Mouse (Mus musculus): ENCODE data around the gene Rabggtb. TPM values are rescaled to one million over a fixed set of nuclear protein-coding genes. Genes with fewer than 3 reads are reported as not detected.

Rabggtb gene
- polyA plus RNA-seq, 1 experiment from 2014 or later, result 47.0 TPM

- WGBS (ENCODE audit: missing documents), result 98% methylated on average over 8 of the region's 9 CpGs
- Histone ChIP-seq H3K36me3 (ENCODE audit: inconsistent target) (peaks cover 60% of the 10 kb centered on the region), H3K4me3 (ENCODE audit: inconsistent target) (no peak within 1 kb of the TSS), H3K79me2 (ENCODE audit: inconsistent target) (peaks cover 39% of the 10 kb centered on the region), H3K27ac (no peak within 1 kb of the TSS)
These were observed 6.5 kb downstream of the Rabggtb start, which contains the start of gene Msh4 for GRCm38 (mm10) chr3:153906136-153906871. Gene Msh4, minus strand, starts transcription at chr3:153906138.

- Histone ChIP-seq H3K36me3 (ENCODE audit: inconsistent target) (peaks cover 54% of the 10 kb centered on the region), H3K79me2 (ENCODE audit: inconsistent target) (peaks cover 31% of the 10 kb centered on the region), H3K27ac (no peak overlapping the region), H3K4me3 (ENCODE audit: inconsistent target) (no peak overlapping the region)
- WGBS (ENCODE audit: missing documents), result 95% methylated on average over 33 of the region's 49 CpGs
These were observed 7.3 kb downstream of the Rabggtb start for GRCm38 (mm10) chr3:153905251-153906135.

DNA sequence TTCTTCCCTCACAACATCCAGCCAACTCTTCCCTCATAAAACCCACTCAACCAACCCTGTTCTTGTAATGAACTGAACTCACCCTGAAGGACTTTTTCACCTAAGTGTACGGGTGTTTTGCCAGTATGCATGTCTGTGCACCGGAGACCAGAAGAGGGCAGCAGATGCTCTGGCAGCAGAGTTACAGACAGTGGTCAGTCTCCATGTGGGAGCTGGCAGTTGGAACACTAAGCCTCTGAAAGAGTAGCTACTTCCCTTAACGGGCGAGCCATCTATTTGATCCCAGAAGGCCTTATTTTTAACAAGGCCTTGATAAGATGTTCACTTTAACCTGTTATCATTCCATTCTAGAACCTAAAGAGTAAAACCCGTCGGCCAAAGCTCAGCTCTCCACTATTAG, 8.2 kb downstream of the Rabggtb start:
- Histone ChIP-seq H3K79me2 (ENCODE audit: inconsistent target) (peaks cover 22% of the 10 kb centered on the region), H3K4me3 (ENCODE audit: inconsistent target) (no peak overlapping the region), H3K36me3 (ENCODE audit: inconsistent target) (peaks cover 45% of the 10 kb centered on the region), H3K27ac (no peak overlapping the region)
- WGBS (ENCODE audit: missing documents), result 74% methylated on average over 6 of the region's 6 CpGs

- Histone ChIP-seq H3K36me3 (ENCODE audit: inconsistent target) (peaks cover 25% of the 10 kb centered on the region), H3K27ac (no peak overlapping the region), H3K79me2 (ENCODE audit: inconsistent target) (0 out of 2 replicates have a peak, but pooled peaks cover 2% of the 10 kb centered on the region), H3K4me3 (ENCODE audit: inconsistent target) (no peak overlapping the region)
- WGBS (ENCODE audit: missing documents), result 52% methylated on average over 3 of the region's 3 CpGs
These were observed 10.2 kb downstream of the Rabggtb start for GRCm38 (mm10) chr3:153902595-153902994.

GRCm38 (mm10) chr3:153901904-153902303, 10.9 kb downstream of the Rabggtb start:
- 100% methylated on average over 1 of the region's 1 CpGs for WGBS (ENCODE audit: missing documents)
- no peak overlapping the region for H3K4me3 ChIP-seq (ENCODE audit: inconsistent target)
- no peak overlapping the region for H3K27ac ChIP-seq
- H3K79me2 ChIP-seq (ENCODE audit: inconsistent target), result no peaks in the 10 kb centered on the region
- H3K36me3 ChIP-seq (ENCODE audit: inconsistent target), result peaks cover 18% of the 10 kb centered on the region

DNA sequence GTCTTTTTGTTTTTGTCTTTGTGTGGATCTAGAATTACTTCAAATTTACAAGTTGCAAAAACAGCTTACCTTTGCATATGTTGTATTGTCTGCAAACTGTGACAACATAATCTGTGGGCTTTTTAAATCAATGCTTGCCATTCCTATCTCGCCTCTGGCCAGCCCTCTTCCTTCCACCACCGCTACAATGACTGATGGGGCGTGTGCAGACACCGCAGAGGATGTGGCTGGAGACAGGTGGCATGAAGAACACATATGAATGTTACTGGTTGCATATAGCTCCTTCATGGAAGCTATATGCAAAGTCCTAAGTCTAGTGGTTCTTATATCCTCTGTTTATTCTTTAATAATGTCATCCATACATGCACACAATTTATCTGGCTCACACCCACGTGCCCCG, 15.6 kb downstream of the Rabggtb start:
- WGBS (ENCODE audit: missing documents), result 20% methylated on average over 4 of the region's 6 CpGs
- no peaks in the 10 kb centered on the region for H3K79me2 ChIP-seq (ENCODE audit: inconsistent target)

DNA sequence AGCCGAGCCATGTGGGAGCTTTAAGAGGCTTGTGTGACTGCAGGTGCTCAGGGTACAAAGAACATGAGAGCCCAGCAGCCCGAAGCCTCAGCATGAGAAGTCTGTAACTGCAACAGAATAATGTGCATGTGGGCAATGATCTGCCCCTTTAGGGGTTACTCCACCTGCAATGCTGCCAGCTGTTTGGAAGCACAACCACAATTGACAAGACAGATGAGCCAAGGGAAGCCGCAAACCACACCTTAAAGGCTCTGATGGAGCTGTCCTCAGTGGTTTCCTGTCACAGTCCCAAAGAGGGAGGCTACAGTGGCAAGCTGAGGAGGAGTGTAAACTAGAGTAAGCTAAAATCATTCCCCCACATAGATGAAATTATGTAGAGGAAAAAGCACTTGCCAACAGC, 17.4 kb downstream of the Rabggtb start:
- 28% methylated on average over 3 of the region's 3 CpGs for WGBS (ENCODE audit: missing documents)
- Histone ChIP-seq H3K79me2 (ENCODE audit: inconsistent target) (no peaks in the 10 kb centered on the region), H3K4me3 (ENCODE audit: inconsistent target) (no peak overlapping the region), H3K27ac (no peak overlapping the region), H3K36me3 (ENCODE audit: inconsistent target) (no peaks in the 10 kb centered on the region)

More for the DNA sequence above, 15.6 kb downstream of the Rabggtb start:
- Histone ChIP-seq H3K27ac (no peak overlapping the region), H3K4me3 (ENCODE audit: inconsistent target) (no peak overlapping the region), H3K36me3 (ENCODE audit: inconsistent target) (no peaks in the 10 kb centered on the region)

- Histone ChIP-seq H3K4me3 (ENCODE audit: inconsistent target) (no peak overlapping the region), H3K79me2 (ENCODE audit: inconsistent target) (no peaks in the 10 kb centered on the region), H3K27ac (no peak overlapping the region), H3K36me3 (ENCODE audit: inconsistent target) (no peaks in the 10 kb centered on the region)
- 44% methylated on average over 5 of the region's 8 CpGs for WGBS (ENCODE audit: missing documents)
These were observed 23.5 kb downstream of the Rabggtb start for GRCm38 (mm10) chr3:153889188-153889781.

GRCm38 (mm10) chr3:153888141-153888540, 24.7 kb downstream of the Rabggtb start:
- Histone ChIP-seq H3K36me3 (ENCODE audit: inconsistent target) (no peaks in the 10 kb centered on the region), H3K27ac (no peak overlapping the region), H3K4me3 (ENCODE audit: inconsistent target) (no peak overlapping the region), H3K79me2 (ENCODE audit: inconsistent target) (no peaks in the 10 kb centered on the region)
- 96% methylated on average over 6 of the region's 6 CpGs for WGBS (ENCODE audit: missing documents)

DNA sequence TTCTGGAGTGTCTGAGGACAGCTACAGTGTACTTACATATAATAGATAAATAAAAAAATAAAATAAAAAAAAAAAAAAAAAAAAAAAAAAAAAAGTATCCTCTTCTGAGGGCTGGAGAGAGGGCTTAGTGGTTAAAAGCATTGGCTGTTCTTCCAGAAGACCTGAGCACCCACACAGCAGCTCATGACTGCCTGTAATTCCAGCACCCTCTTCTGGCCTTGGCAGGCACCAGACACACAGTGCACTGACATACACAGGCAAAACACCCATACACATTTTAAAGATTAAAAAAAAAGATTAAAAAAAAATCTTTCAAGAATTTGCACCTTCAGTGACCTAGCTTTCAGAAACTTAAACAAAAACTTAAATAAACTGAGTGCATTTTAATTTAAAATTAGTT, 26.5 kb downstream of the Rabggtb start:
- H3K4me3 ChIP-seq (ENCODE audit: inconsistent target), result no peak overlapping the region
- no peak overlapping the region for H3K27ac ChIP-seq
- H3K36me3 ChIP-seq (ENCODE audit: inconsistent target), result no peaks in the 10 kb centered on the region
- no peaks in the 10 kb centered on the region for H3K79me2 ChIP-seq (ENCODE audit: inconsistent target)

DNA sequence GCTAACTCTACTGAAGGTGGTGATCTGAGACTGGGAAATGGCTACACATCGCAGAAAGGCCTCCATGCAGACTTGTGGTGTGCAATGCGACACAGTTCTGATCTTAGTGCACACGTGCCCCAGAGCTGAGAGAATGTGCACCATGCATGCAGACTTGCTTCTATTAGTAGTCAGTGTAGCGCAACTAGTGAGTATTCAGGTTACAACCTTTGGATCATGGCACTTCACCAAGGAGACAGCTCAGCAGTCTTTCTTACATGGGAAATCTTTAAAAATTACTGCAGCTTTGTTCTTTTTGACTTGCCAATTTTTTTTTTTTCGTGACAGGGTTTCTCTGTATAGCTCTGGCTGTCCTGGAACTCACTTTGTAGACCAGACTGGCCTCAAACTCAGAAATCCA, 41.4 kb downstream of the Rabggtb start:
- 90% methylated on average over 5 of the region's 5 CpGs for WGBS (ENCODE audit: missing documents)
- Histone ChIP-seq H3K36me3 (ENCODE audit: inconsistent target) (no peaks in the 10 kb centered on the region), H3K79me2 (ENCODE audit: inconsistent target) (no peaks in the 10 kb centered on the region), H3K27ac (no peak overlapping the region), H3K4me3 (ENCODE audit: inconsistent target) (no peak overlapping the region)

GRCm38 (mm10) chr3:153867149-153868136, 45.4 kb downstream of the Rabggtb start:
- no peaks in the 10 kb centered on the region for H3K79me2 ChIP-seq (ENCODE audit: inconsistent target)
- WGBS (ENCODE audit: missing documents), result 77% methylated on average over 14 of the region's 14 CpGs
- no peak overlapping the region for H3K4me3 ChIP-seq (ENCODE audit: inconsistent target)
- no peak overlapping the region for H3K27ac ChIP-seq
- no peaks in the 10 kb centered on the region for H3K36me3 ChIP-seq (ENCODE audit: inconsistent target)

GRCm38 (mm10) chr3:153864636-153865429, 48.0 kb downstream of the Rabggtb start:
- Histone ChIP-seq H3K27ac (no peak overlapping the region), H3K4me3 (ENCODE audit: inconsistent target) (no peak overlapping the region), H3K79me2 (ENCODE audit: inconsistent target) (no peaks in the 10 kb centered on the region), H3K36me3 (ENCODE audit: inconsistent target) (no peaks in the 10 kb centered on the region)
- 38% methylated on average over 4 of the region's 4 CpGs for WGBS (ENCODE audit: missing documents)
